Mouse (Mus musculus) kidney, postnatal 4 days (tissue): ENCODE results near the gene A430033K04Rik.
A peak's percentile ranks its signal among the peaks of the same experiment; 100 is the strongest.

Source experiments
- DNase-seq, 2 experiments: peaks; one replicate each; pipeline ENCODE4 v3.0.0; 2021; ENCODE audit warnings: mixed read lengths in 2 of 2

The A430033K04Rik gene

GRCm38 (mm10) chr5:138622645-138623477, at the start of gene A430033K04Rik:
TSS of gene A430033K04Rik (plus strand) at chr5:138622859.
- peak; percentile 94 to 96 for DNase-seq

DNA sequence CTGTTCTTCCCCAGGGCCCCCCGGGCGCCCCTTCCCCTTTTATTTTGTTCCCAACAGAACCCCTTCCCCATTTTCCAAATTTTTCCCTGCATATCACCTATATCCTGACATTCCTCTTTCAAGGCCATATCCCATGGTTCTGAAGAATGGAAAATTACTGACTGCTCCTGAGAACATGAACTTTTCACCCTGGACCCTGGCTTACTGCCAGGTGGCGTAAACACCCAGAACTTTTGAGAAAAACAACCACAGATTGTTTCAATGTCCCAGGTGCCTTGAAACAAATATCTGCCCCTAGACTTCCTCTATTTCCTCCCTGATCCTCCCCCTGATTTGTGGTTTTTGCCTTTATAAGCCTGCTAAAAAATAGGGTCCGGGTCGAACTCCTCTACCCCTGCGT, 35.3 kb upstream of the A430033K04Rik start:
- DNase-seq, result peak in 1 of 2 experiments; percentile 10

GRCm38 (mm10) chr5:138618353-138618752, 4.3 kb upstream of the A430033K04Rik start:
- DNase-seq, result no peak

DNA sequence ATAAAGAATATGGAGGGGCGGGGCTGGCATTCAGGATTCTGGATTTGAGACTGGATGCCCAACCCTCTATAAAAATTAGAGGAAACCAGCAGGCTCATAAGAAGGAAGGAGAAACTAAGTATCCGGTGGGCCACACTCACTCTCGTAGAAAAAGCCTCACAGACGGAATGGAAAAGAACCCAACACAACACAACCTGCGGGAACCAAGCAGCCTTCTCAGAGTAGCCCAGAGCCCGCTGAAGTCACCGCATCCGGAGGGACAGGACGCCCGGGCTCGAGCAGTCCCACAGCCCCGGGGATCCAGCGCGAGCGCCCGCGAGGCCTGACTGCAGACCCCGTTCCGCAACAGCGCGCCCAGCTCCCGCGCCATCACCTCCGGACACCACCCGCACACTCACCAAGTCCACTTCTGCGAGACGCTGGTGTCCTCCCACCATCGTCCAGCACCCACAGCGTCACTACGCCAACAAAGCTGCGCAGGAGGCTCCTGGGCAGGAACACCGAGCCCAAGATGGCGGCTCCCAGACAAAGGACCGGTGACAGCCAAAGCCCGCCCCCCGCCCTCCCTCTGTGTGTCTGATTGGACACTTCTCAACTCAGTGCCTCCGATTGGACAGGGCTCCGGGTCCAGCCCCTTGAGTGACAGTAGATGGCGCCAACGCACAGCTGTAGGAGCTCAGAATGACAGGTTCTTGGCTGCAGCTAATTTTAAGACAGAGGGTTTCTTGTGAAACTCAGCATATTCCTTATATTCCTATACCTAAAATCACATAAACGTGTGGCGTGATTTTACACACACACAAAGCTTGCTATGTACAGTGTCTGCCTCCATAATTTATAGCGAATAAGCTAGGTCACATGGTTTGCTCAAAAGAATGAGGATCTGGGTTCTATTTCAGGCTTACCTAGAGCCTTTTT, 3.2 kb upstream of the A430033K04Rik start, which contains the start of gene Zfp68:
Gene Zfp68, minus strand, starts transcription at position 551 of the 918 bp plus-strand sequence.
- peak; percentile 95 to 97 for DNase-seq

DNA sequence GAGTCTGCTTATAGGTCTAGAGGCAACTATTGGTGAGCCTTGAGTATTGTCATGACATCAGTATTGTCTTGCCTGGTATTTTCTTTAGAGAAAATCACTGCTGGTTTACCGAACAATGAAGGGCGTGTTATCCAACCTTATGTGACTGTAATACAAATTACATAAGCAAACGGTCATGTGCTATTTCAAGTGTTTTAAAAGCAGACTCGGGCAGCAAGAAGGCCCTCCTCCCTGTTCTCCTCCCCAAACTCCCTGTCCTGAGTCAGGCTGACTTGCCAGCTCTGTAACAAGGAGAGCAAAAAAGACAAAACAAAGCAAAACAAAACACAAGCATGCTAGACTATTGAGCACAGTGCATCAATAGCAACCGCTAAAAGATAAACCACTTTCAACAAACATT, 1.8 kb upstream of the A430033K04Rik start:
- no peak for DNase-seq

- DNase-seq, result no peak
These were observed 818 bp downstream of the A430033K04Rik start for GRCm38 (mm10) chr5:138623478-138623875.

GRCm38 (mm10) chr5:138636486-138636885, 13.8 kb downstream of the A430033K04Rik start:
- DNase-seq, result no peak

GRCm38 (mm10) chr5:138641081-138641480, 18.4 kb downstream of the A430033K04Rik start:
- no peak for DNase-seq

DNA sequence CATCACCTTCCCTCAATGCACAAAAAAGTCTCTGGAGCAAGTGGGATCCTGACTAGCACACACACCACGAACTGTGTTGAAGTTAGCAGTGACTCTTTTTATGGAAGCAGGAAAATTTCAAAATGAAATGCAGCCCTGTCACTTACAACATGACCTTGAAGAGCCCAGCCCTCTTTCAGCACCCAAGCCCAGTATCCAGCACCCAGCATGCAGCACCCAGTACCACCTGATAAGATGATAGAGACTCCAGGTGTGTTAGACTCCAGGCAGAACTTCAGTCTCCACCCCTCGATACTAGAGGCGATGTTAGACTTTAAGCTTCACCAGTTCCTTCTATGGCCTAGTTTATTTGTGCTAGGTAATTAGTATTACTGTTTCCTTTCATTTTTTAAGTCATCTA, 19.1 kb downstream of the A430033K04Rik start:
- DNase-seq, result no peak

DNA sequence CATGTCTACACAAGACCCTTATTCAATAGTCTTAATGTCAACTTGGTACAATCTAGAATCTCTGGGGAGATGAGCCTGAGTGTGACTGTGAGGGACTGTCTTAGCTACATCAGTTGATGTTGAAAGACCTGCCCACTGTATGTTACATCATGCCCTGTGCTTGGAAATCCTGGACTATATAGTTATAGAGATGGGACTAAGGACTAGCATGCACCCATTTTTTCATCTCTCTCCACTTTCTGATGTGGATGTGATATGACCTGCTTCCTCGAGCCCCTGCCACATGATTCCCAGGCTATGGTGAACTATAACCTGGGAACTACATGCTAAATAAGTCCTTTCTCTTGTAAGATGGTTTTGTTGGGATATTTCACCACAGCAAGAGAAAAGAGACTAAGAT, 30.3 kb downstream of the A430033K04Rik start:
- DNase-seq, result no peak

GRCm38 (mm10) chr5:138656477-138657156, 34.0 kb downstream of the A430033K04Rik start:
- DNase-seq, result peak; percentile 71 to 74

- peak in 1 of 2 experiments; percentile 5 for DNase-seq
These were observed 34.7 kb downstream of the A430033K04Rik start for GRCm38 (mm10) chr5:138657407-138657806.

DNA sequence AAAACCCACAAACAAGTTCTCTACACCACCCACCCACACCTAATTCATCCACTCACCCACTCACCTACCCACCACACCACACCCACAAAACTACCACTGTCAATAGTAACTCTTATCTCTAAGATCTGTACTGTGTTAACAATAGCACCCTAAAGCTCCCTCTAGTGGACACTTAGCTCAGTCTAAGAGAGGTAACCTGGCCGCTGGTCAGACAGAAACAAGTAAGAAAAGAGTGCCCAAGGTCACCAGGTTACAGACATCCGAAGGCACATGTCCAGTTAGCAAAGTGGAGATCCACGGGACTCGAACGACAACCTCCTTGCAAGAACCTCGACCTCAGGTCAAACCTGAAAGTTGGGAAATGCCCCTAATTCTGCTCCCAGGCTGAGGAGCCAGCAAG, 35.2 kb downstream of the A430033K04Rik start:
- DNase-seq, result peak; percentile 12 to 39

DNA sequence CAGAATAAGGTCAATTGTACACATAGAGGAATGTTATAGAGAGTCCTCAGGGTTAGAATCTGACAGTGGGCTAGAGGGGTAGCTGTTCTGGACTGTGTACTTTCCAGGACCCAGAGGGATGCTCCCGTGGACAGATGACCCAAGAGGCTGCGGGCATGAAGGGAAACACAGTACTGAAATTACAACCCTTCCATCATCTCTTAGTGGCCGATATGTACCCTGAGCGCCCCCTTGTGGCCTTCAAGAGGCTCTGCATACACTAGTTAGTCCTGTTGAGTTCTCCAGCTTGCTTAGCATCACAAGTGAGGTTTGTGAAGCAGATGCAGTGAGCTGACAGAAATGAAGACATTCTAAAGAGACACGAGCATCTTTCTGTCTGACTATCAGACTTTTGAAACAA, 36.3 kb downstream of the A430033K04Rik start:
- DNase-seq, result peak; percentile 58 to 64

DNA sequence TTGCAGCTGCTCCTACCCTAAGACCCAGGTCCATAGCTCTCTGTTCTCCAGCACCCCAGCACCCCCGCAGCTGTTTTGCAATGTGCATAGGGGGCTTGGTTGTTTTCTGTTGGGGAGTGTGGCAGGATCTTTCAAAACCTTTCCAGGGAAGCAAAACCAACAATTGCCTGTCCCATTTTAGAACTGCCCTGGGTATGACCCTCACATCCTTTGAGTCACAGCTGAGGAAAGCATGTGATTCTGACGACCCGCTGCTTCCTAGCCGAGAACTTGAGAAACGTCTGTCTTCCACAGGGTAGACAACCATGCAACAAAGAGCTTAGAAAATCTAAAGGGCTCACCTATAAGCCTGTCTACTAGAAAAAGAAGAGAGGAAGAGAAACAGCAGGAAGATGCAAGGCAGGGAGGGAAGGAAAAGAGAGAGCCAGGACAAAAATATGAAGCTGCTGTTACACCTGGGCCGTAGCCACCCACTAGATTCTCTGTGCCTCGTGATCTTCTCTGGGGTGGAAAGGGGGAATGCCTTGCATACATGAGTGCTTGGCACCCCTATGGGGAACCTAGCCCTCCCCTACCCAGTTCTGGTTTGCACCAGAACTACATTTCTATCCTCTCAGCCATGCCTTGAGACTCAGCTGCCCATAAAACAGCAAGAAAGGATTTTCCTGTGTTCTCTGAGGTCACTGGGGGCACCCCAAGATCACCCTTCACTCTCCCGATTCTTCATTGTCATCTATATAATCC, 60.5 kb downstream of the A430033K04Rik start:
- DNase-seq, result no peak

DNA sequence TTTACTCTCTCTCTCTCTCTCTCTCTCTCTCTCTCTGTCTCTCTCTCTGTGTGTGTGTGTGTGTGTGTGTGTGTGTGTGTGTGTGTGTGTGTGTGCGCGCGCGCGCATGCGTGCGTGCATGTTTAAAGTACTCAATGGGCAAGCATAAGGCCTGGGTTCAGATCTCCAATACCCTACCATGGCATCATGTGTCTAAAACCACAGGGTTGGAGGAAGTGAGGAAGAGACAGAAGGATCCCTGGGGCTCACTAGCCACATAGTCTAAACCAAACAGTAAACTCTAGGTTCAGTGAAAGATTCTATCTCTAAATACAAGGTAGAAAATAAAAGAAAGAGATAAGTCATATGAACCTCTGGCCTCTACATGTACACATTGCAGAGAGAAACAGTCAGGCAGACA, 61.2 kb downstream of the A430033K04Rik start:
- DNase-seq, result no peak

DNA sequence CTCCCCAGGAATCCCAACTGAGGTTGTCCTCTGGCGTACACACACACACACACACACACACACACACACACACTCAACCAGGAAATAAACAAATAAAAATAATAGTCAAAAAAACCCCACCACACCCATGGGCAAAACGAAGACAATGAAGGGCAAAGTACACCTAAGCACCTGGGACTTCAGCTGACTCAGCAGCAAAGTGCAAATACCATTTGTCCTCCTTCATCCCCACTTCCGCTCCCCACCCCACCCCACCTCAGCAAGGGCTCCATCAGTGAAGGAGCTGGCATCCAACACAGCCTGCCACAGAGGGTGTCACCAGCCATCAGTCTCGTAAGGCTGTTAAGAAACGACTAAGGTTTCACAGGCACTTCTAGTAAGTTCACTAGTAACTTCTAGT, 64.8 kb downstream of the A430033K04Rik start:
- no peak for DNase-seq

- no peak for DNase-seq
These were observed 66.6 kb downstream of the A430033K04Rik start for GRCm38 (mm10) chr5:138689254-138689653.

DNA sequence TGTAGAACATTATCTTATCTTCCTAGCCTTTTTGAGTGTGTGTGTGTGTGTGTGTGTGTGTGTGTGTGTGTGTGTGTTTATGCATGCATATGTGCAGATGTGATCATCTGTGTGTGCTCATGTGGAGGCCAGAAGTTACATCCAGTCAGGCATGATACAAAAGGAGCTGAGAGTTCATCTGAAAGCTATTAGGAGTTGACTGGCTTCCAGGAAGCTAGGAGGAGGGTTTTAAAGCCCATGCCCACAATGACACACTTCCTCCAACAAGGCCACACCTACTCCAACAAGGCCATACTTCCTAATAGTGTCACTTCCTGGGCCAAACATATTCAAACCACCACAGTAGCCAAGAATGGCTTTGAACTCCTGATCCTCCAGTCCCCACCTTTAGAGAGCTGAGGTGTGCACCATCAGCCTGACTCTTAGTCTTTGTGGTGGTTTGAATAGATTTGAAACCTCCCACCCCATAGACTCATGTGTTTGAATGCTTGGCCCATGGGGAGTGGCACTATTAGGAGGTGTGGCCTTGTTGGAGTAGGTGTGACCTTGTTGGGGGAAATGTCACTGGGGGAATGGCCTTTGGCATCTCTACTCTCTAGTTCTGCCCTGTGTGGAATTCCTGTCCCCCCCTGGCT, 70.4 kb downstream of the A430033K04Rik start:
- no peak for DNase-seq

- DNase-seq, result no peak
These were observed 71.4 kb downstream of the A430033K04Rik start for GRCm38 (mm10) chr5:138694036-138694435.

- peak in 1 of 2 experiments; percentile 12 for DNase-seq
These were observed 72.0 kb downstream of the A430033K04Rik start for GRCm38 (mm10) chr5:138694496-138695167.
